Mouse (Mus musculus) heart, adult 2 months (tissue): Measurements from ENCODE around the gene Ldb3. TPM values are rescaled to one million over a fixed set of nuclear protein-coding genes. Genes with fewer than 3 reads are reported as not detected.

Experiments
- DNase-seq, 2 experiments: peaks; one replicate each; pipeline ENCODE4 v3.0.0; 2021
- H3K27ac ChIP-seq: fragments of 200-600 bp; 2 replicates; pipeline ENCODE4 v1.8.1; 2022
- H3K27me3 ChIP-seq: fragments of 200-500 bp; 2 replicates; pipeline ENCODE4 v1.6.1; 2012; ENCODE audit warnings: mild to moderate bottlenecking, low read length, inconsistent platforms, mixed read lengths; ENCODE audit not compliant: control insufficient read depth, insufficient read depth
- H3K36me3 ChIP-seq: fragments of 200-500 bp; 2 replicates; pipeline ENCODE4 v1.6.1; 2012; ENCODE audit warnings: low read length, inconsistent platforms; ENCODE audit not compliant: control insufficient read depth, insufficient read depth
- H3K4me1 ChIP-seq: fragments of 200-500 bp; 2 replicates; pipeline ENCODE4 v1.6.1; 2011; ENCODE audit warnings: low read length; ENCODE audit not compliant: control insufficient read depth, insufficient read depth
- H3K4me3 ChIP-seq: fragments of 200-600 bp; 2 replicates; pipeline ENCODE4 v1.8.1; 2022
- H3K79me2 ChIP-seq: fragments of 200-500 bp; replicated peaks from 2 replicates; pipeline ENCODE4 v1.6.1; 2012; ENCODE audit warnings: mild to moderate bottlenecking, inconsistent platforms, low read length, moderate library complexity, mixed read lengths; ENCODE audit not compliant: control insufficient read depth, insufficient read depth
- H3K9ac ChIP-seq: fragments of 200-500 bp; 2 replicates; pipeline ENCODE4 v1.6.1; 2012; ENCODE audit warnings: low read depth, mild to moderate bottlenecking, control low read depth, inconsistent platforms, low read length, mixed read lengths
- CTCF ChIP-seq: fragments of 200-600 bp; IDR thresholded peaks from 2 replicates; pipeline ENCODE4 v1.8.1; 2022; ENCODE audit warnings: antibody characterized with exemption, mild to moderate bottlenecking, moderate library complexity
- EP300 ChIP-seq: fragments of 200-500 bp; IDR thresholded peaks from 2 replicates; pipeline ENCODE4 v1.6.1; 2011; ENCODE audit warnings: low read depth, low read length, control low read depth; ENCODE audit not compliant: insufficient read depth
- POLR2A ChIP-seq: fragments of 200-500 bp; IDR thresholded peaks from 2 replicates; pipeline ENCODE4 v1.6.1; 2011; ENCODE audit warnings: mild to moderate bottlenecking, low read depth, low read length, control low read depth; ENCODE audit not compliant: insufficient read depth
- WGBS: fragments of 180-500 bp; shearing (Covaris S2); methylation state at CpG from one replicate; pipeline ENCODE4 v1.1.7; 2018; 5-methylcytosine and 5-hydroxymethylcytosine counted together
- intact Hi-C: fragments of 180-260 bp; cut with DNase I; formaldehyde crosslinking; loops from one replicate; pipeline ENCODE4 v1.15.1; 2025
- polyA plus RNA-seq: library from polyadenylated mRNA; depleted of rRNA; stranded (reverse); fragments of >200 nt; gene quantifications from 2 replicates; pipeline ENCODE4 v1.2.3, GENCODE M21; 2012
- total RNA-seq, 2 experiments: library from RNA; stranded (reverse); gene quantifications; 2 replicates each; pipeline ENCODE4 v1.2.3; 2021

The Ldb3 gene
- total and polyA plus RNA-seq, 3 experiments = 940 to 1,138 (median 1,084) TPM

- peaks cover 6% of the 10 kb centered on the region; the same call in 1 of the 2 replicates for H3K4me1 ChIP-seq
- H3K79me2 ChIP-seq = no peaks in the 10 kb centered on the region
- no peak for DNase-seq
- TF ChIP-seq EP300 (no peak), CTCF (peak; percentile 61), POLR2A (no peak)
- H3K27ac ChIP-seq = no peak overlapping the region; the same call in 1 of the 2 replicates
- 55% methylated on average over 17 of the region's 17 CpGs for WGBS
- H3K9ac ChIP-seq = peak overlapping the region; percentile 14; the same call in 1 of the 2 replicates
- no peaks in the 10 kb centered on the region for H3K27me3 ChIP-seq
- intact Hi-C loops = no loop called here
- no peaks in the 10 kb centered on the region for H3K36me3 ChIP-seq
- H3K4me3 ChIP-seq = no peak overlapping the region
Observed at GRCm38 (mm10) chr14:34595596-34596255, 7.2 kb upstream of the Ldb3 start.

GRCm38 (mm10) chr14:34591741-34592535 is 3.5 kb upstream of the Ldb3 start:
- no peaks in the 10 kb centered on the region for H3K27me3 ChIP-seq
- peak in 1 of 2 experiments; percentile 46 for DNase-seq
- WGBS = 44% methylated on average over 15 of the region's 15 CpGs
- peaks cover 7% of the 10 kb centered on the region; the same call in 1 of the 2 replicates for H3K4me1 ChIP-seq
- no peak for TF ChIP-seq POLR2A
- TF ChIP-seq EP300 = 0 out of 2 replicates have a peak, but pooled peaks have one; percentile 30
- intact Hi-C loops = no loop called here
- no peaks in the 10 kb centered on the region for H3K36me3 ChIP-seq
- peak overlapping the region; percentile 20 for H3K9ac ChIP-seq
- no peaks in the 10 kb centered on the region for H3K79me2 ChIP-seq
- peak overlapping the region; percentile 70 for H3K27ac ChIP-seq
- no peak overlapping the region for H3K4me3 ChIP-seq

DNA sequence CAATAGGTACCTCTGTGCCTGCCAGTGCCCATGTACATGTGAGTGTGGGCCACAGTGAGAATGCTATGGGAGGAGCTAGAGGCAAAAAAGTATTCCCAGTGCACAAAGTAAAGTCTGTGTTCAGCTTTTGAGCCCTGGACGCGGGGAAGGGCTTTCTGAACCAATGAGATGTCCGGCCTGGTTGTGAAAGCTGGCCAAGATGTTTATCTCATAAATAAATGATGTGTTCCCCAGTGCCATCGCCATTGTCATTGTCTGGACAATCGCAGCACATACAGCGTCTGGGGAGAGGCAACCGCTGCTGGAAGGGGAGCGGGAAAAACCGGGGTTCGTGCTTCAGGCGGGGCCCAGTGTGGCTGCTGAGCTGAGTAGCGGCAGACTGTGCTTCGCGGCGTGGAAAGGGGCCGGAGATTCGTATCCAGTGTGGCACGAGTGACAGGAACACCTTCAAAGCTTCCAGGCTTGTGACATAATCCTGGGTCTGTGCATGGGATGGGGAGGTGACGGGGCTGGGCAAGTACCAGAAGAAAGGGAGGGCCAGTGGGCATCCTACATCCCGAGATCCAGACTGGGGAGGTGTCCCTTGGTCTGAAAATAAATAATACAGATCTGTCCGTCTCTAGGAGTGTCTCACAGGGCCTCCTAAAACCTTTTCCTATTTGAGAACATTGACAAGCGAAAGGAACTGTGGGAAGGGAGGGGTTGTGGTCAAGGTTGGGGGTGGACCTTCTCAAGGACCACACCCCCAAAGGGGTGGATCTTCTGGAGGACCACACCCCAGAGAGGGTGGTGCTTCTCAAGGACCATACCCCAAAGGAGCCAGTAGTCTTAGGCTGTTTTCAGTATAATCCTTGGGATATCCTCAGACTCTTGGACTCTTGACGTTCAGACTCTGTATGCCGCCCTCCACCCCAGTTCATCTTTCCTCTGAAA is 2.5 kb upstream of the Ldb3 start:
- 55% methylated on average over 24 of the region's 24 CpGs for WGBS
- intact Hi-C loops = no loop called here
- no peak for DNase-seq
- no peak overlapping the region for H3K9ac ChIP-seq
- H3K36me3 ChIP-seq = no peaks in the 10 kb centered on the region
- peaks cover 7% of the 10 kb centered on the region; the same call in 1 of the 2 replicates for H3K4me1 ChIP-seq
- H3K27ac ChIP-seq = peak overlapping the region; percentile 98
- H3K4me3 ChIP-seq = no peak overlapping the region
- TF ChIP-seq CTCF = no peak
- no peak for TF ChIP-seq POLR2A
- TF ChIP-seq EP300 = no peak
- H3K27me3 ChIP-seq = no peaks in the 10 kb centered on the region
- H3K79me2 ChIP-seq = no peaks in the 10 kb centered on the region

DNA sequence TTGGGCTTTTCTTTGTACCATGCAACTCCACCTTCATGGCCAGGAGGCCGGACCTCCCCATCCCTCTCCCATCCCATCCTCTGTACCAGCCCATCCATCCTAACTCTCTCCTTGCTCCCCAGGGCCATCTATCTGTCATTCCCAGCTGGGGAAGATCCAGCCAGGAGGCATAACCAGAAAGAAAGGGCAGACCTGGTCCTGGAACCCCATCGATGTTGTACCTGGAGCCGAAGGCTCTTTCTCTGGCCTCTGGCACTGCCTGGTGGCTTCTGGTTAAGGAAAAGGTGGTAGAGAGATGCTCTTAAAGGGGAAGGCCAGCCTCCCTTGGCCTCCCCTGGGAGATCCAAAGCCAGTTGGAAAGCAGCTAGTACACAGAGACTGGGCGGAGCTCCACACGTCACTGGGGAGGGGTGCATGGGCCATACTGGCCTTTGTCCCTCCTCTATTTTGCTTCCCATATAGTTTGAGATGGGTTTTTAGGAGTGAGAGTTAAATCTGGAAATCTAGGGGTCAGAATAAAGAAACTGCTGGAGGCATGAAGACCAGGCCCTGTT is 1.6 kb upstream of the Ldb3 start:
- H3K27me3 ChIP-seq = no peaks in the 10 kb centered on the region
- H3K4me3 ChIP-seq = no peak overlapping the region
- no peaks in the 10 kb centered on the region for H3K36me3 ChIP-seq
- no peaks in the 10 kb centered on the region for H3K79me2 ChIP-seq
- 75% methylated on average over 5 of the region's 5 CpGs for WGBS
- H3K4me1 ChIP-seq = peaks cover 7% of the 10 kb centered on the region; the same call in 1 of the 2 replicates
- intact Hi-C loops = no loop called here
- peak overlapping the region; percentile 98 for H3K27ac ChIP-seq
- TF ChIP-seq EP300 (no peak), POLR2A (no peak), CTCF (no peak)
- no peak for DNase-seq
- H3K9ac ChIP-seq = no peak overlapping the region

GRCm38 (mm10) chr14:34589185-34589713 is 767 bp upstream of the Ldb3 start:
- Histone ChIP-seq H3K27ac (peak overlapping the region; percentile 98), H3K4me3 (no peak overlapping the region), H3K9ac (no peak overlapping the region), H3K27me3 (no peaks in the 10 kb centered on the region), H3K4me1 (peaks cover 7% of the 10 kb centered on the region; the same call in 1 of the 2 replicates), H3K36me3 (no peaks in the 10 kb centered on the region), H3K79me2 (no peaks in the 10 kb centered on the region)
- TF ChIP-seq EP300 (peak; percentile 88), CTCF (no peak), POLR2A (0 out of 2 replicates have a peak, but pooled peaks have one; percentile 13)
- WGBS = 59% methylated on average over 8 of the region's 8 CpGs
- peak; percentile 53 to 78 for DNase-seq
- intact Hi-C loops = no loop called here
